Mouse (Mus musculus) heart, adult 8-10 months (tissue): ENCODE data around the gene Gng7. TPM values are rescaled to one million over a fixed set of nuclear protein-coding genes. Genes with fewer than 3 reads are reported as not detected.

ENCODE experiments used
- DNase-seq: peaks from one replicate; pipeline ENCODE4 v3.0.0; 2022; ENCODE audit warnings: low spot score
- total RNA-seq, 4 experiments: library from RNA; stranded (reverse); gene quantifications; 2 replicates each; pipeline ENCODE4 v1.2.4; 2022

Gng7 gene
- total RNA-seq, 4 experiments from 2014 or later = 1.0 to 1.7 (median 1.5) TPM

- DNase-seq = no peak
These were observed 67.9 kb downstream of the Gng7 start for GRCm38 (mm10) chr10:80946684-80947437.

- DNase-seq = no peak
These were observed 70.5 kb downstream of the Gng7 start for GRCm38 (mm10) chr10:80944231-80944630.

- no peak for DNase-seq
These were observed 71.0 kb downstream of the Gng7 start for GRCm38 (mm10) chr10:80943701-80944100.

- DNase-seq = no peak
These were observed 71.8 kb downstream of the Gng7 start for GRCm38 (mm10) chr10:80942919-80943318.

DNA sequence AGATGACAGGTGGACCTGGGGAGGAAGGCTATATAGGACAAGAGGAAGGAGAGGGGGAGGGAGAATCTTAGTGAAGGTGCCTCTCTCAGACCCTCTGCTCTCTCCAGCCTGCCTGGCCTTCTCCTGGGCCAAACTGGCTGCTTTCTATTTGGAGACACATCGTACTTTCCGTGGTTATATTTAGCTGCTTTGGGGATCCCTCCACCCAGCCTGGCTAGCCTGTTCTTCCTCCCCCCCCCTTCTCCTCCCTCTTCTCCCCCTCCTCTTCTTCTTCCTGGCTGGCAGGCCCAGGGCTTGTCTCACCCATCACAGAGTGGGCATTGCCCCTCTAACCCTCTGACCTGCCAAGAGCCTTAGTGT is 73.8 kb downstream of the Gng7 start:
- peak; percentile 65 for DNase-seq

DNA sequence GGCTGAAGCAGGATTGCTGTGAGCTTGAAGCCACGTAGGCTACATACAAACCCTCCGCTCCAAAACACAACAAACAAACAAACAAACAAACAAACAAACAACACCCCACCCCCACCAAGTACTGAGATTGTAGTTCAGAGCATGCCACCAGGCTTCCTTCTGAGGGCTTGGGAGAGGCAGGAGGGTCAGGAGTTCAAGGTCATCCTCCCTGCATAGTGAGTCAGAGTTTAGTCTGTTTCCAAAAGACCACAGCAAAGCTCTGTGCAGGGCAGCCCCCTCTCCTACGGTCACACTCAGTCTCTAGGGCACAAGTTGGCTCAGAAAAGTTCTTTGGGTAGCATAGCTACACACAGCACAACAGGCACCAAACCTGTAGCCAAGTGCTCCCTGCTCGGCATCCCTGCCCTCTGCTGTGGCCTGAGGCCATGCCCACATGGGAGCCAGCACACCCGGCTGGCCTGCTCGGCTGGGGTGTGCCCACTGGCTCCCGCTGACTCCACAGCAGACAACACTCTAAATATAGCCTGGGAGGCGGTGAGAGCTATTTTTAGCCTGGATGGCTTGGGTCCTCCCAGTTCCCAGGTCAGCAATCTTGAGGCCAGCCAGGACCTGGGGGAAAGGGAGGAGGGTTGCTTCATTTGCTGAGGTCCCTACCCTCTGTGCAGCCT is 74.3 kb downstream of the Gng7 start:
- peak; percentile 79 for DNase-seq

- peak; percentile 75 for DNase-seq
These were observed 75.1 kb downstream of the Gng7 start for GRCm38 (mm10) chr10:80939671-80940070.

DNA sequence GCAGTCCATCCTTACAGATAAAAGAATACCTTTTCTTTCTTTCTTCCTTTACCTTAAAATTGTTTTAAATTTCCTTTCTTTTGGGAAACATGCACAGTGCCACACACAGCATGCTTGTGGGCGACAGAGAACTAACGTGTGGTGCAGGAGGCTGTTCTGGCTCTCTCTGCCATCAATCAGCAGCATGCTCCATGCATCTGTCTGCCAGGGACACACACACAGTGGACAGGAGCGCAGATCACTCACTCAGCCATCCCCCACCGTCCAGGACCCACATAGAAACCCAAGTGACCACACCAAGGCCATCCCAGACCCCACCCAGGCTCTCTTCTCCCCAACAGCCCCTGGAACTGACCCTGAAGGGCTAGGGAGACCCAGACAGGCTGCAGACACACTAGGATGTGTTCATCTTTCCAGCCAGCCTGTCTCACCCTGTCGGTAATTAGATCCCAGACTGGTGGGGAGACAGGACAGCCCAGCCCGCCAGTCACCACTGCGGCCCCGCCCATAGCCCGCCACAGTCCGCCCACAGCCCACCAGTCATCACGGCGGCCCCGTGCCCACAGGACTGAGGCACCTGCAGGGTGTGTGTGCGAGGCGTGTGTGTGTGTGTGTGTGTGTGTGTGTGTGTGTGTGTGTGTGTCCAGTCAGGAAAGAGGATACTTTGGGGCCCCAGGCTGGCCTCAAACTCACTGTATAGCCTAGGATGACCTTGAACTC is 75.8 kb downstream of the Gng7 start:
- no peak for DNase-seq

DNA sequence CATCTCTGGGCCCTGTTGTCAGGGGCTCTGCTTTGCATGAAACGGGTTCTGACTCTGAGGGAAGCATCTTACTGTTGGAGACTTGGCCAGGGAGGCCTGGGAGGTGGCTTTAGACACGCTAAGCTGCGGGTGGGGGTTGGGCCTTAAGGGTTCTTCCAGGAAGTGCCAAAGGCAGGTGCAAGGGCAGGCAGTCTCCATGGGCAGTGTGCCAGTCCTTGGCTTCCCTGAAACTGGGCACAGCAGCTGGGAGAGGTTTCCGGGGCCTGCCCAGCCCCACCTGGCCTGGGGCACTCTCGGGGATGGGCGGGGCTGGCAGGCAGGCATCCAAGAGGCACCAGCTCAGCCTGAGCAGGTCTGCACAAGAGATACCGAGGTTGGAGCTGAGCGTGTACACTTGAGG is 77.1 kb downstream of the Gng7 start:
- no peak for DNase-seq

- no peak for DNase-seq
These were observed 78.0 kb downstream of the Gng7 start for GRCm38 (mm10) chr10:80936810-80937164.

DNA sequence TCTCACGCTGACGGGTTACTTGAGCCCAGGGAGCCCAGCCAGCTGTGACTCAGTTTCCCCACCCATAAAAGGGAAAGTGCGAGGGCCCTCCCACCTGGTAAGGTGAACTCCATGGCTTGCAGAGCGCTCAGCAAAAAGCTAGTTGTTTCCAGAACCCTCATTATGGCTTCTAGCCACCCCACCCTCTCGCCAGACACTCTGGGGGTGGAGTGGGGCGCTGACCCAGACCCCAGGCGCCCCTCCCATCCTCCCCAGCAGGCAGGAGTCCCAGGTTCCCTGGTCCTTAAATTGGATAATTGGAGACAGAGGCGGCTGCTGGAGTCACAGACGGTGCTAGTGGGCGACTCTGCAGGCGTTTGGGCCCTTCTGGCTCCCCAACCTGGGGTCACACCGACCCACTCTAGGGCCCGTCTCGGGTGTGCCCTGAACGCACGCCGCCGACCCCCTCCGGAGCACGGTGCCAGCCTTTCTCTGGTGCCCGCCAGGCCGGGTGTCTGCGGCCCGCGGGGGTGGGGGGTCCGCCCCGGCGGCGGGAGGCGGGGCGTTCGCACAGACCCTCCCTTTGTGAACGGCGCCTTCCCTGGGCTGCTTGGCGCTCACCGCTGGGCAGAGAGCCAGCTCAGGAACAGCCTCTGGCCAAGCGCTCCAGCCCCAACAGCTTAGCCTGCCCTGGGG is 78.5 kb downstream of the Gng7 start:
- no peak for DNase-seq

- DNase-seq = no peak
These were observed 79.0 kb downstream of the Gng7 start for GRCm38 (mm10) chr10:80935698-80936097.

DNA sequence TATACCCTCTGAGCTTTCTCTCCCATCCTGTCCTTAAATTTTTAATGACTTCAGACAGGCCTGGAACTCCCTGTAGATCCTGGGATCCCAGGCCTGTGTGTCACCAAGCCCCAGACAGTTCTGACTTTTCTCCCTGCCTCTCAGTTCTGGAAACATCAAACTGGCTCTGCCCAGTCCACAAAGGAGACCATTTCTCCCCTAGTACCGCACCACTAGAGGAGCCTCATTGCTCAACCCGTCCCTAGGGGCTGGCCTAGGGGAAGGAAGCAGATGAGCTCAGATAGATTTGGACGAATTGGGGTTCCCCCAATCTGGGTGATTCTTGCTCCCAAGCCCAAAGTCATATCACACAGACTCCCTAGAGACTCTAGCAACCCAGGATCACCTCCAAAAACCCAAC is 79.5 kb downstream of the Gng7 start:
- DNase-seq = no peak

- no peak for DNase-seq
These were observed 80.4 kb downstream of the Gng7 start for GRCm38 (mm10) chr10:80934136-80934985.

DNA sequence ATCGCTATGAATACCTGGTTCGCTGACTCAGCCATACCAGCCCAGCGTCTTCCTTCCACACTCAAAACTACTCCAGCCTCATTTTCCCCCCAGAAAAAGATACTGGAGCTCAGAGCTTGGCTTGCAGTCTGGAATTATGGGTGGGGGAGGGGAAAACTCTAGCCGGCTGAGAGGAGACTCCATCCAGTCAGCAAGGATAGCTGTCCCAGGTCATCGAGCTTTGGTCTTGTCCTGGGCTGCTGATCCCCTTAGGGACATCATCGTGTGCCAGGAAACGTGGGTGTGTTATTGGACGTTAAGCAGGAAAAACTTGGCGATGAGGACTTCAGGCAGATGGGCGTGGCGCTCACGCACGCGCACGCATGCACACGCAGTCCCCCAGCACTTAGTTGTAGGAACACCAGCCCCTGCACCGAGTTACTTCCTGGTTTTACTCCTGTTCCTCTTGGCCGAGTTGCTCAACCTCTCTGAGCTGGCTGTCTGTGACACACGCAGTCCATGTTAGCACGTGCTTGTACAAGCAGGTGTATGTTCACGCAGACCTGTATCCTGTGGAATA is 81.2 kb downstream of the Gng7 start:
- DNase-seq = no peak

DNA sequence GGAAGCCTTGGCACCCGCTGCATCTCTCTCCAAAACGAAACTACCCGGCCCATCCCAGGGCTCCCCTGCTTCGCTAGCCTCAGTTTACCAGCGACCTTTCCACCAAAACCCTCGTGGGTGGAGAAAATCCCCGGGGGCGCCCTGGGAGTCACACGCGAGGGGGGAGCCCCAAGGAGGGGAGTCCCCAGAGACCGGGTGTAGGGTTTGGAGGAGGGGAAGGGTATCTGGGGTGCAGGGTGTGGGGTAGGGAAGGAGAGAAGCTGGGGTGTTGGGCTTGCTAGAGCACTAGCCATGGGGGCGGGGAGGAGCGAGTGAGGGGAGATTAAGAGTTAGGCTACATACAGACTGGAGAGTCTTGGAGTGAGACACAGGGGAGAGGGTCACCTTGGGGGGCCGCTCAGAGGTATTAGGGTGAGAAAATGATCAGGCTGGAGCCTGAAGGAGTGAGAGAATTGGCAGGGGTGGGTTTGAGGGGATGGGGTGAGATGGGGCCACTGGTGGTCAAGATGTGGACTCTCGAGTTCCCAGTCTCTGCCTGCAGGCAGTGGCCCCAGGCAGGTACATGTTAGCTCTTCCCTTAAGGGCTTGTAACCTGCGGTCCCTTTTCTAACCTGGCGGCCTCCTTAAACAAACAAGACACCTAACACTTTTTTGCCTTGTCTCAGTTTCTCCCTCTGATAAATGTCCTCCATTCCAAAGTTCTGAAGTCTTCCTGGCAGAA is 81.9 kb downstream of the Gng7 start:
- no peak for DNase-seq

- DNase-seq = no peak
These were observed 82.5 kb downstream of the Gng7 start for GRCm38 (mm10) chr10:80932206-80932605.

DNA sequence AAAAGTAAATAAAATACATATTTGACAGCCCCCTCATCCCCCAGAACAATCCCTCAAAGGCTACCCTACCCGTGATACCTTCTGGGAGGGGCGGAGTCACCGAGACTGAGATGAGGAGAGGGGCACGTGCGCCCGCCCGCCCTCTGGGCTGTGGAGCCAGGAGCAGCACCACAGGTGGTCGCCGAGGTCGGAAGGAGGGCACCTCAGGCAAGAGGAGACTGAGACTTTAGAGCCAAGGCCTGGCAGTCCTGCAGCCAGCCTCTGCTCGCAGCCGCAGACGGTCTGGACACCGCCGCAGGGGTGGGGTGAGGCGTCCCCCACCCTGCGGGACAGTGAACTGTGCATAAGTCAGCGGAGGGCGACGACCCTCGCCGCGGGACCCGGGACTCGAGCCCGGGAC is 83.0 kb downstream of the Gng7 start:
- no peak for DNase-seq

DNA sequence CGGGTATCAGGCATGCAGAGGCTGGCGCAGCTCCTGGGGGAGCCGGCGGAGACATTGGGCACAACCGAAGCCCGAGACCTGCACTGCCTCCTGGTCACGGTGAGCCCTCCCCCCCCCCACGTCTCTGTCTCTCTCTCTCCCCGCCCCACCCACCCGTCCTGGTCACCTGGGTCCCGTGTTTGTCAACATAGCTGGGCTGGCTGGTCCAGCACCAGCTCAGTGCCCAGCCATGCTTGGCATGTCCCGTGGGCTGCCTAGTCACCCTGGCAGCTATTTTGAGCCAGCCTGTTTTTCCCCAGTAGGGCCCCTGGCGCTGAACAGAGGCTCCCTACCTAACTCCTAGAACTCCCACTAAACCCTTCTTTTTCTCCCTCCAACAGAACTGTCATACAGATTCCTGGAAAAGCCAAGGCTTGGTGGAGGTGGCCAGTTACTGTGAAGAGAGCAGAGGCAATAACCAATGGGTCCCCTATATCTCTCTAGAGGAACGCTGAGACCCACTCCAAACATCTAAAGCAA is 83.5 kb downstream of the Gng7 start:
- no peak for DNase-seq
